Mouse (Mus musculus) activated CD4-positive, CD25-positive, alpha-beta regulatory T cell, adult 4 months (primary cell): ENCODE results near the gene Chd5. TPM values are rescaled to one million over a fixed set of nuclear protein-coding genes. Genes with fewer than 3 reads are reported as not detected.

Experiments
- ATAC-seq: one replicate; pipeline ENCODE4 v1.8.0; 2017
- polyA plus RNA-seq, 2 experiments: library from polyadenylated mRNA; unstranded; fragments of 100-300 nt; shearing (Covaris generic); gene quantifications; one replicate each; pipeline ENCODE4 v1.2.1; 2017

Chd5 gene
- polyA plus RNA-seq: under 1 TPM in 1 of 2 experiments, not detected in 1; 0.19 TPM

GRCm38 (mm10) chr4:152338419-152339292, at the start of gene Chd5:
TSS of gene Chd5 (plus strand) at chr4:152338651.
- ATAC-seq: no peak

GRCm38 (mm10) chr4:152290385-152290784, 48.1 kb upstream of the Chd5 start:
- no peak for ATAC-seq

GRCm38 (mm10) chr4:152290991-152291390, 47.5 kb upstream of the Chd5 start:
- ATAC-seq: no peak

DNA sequence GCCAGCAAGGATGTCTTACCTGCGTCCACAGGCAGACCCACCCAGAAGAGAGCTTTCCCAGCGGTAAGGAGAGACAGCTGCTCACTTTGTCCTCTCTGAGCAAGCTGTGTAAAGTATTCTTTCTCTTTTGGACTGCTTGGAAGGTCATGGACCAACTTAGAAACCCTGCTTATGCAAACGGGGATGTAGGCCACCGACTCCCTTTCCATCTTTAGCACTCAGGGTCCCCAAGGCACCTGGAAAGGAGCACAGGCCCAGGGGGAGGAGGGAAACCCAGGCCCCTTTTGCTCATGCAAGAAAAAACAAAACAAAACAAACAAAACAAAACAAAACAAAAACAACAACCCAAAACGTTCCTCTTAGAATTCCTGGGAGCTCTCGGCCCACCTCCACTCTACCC, 46.9 kb upstream of the Chd5 start, which contains the start of gene Hes3:
Gene Hes3, minus strand, starts transcription at position 101 of the 400 bp plus-strand sequence.
- ATAC-seq: no peak

DNA sequence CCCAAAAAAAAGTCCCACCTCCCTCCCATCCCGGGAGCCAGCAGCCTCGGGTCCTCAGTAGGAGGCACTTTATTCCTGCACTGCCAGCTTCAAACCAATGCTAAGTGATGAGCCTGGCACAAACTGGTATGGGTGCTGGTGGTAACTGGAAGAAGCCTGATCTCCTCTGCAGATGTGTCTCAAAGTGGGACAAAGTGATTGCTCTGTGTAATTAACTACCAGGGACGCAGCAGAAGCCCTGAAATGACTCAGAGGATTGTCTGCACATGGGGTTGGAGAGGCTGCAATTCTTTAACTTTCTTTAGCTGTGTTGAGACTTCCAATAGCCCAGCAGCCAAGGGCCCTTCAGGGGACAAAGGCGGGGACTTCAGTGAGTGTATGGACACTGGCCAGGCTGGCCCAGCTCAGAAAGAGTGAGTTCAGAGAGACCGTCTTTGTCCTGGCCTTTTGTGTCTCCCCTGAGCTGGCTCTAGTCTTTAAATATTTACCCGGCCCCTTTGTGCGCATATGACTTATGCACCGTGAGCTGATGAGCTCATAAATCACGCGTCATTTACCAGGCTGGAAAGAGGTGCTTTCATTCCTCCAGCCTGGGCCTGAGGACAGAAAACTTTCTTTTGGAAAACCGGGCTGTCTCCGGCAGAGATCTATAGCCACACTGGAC, 46.2 kb upstream of the Chd5 start:
- ATAC-seq: no peak

DNA sequence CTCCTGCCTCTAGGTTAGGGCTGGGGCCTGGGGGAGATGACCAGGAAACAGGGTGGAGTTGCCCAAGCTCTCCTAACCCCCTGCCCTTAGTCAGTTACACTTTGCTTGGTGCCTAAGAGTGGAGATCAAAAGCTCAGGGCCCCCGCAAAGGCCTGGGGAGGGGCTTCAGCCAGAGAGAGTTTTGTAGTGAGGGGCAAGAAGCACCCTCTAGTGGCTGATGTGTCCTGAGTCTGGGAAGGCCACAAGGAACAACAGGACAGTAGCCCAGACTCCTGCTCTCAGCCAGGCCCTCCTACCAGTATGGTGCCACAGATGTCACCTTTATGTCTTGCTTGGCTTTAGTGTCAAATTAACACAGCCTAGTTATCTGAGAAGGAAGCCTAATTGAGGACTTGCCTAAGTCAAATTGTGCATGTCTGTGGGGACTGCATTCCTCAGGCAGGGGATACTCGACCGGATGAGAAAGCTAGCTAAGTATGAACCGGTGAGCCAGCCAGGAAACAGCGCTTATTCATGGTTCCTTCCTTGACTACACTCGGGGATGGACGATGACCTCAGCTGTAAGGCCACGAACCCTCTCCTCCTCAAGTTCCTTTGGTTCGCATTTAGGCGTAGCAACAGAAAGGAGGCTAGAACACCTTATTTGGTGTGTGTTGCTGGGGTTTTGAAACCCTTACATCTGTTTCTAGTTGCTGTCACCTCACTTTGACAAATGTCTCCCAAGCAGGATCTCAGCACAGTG, 44.1 kb upstream of the Chd5 start:
- ATAC-seq: no peak

- peak; percentile 25 for ATAC-seq
Measured at GRCm38 (mm10) chr4:152295916-152296315, 42.5 kb upstream of the Chd5 start.

DNA sequence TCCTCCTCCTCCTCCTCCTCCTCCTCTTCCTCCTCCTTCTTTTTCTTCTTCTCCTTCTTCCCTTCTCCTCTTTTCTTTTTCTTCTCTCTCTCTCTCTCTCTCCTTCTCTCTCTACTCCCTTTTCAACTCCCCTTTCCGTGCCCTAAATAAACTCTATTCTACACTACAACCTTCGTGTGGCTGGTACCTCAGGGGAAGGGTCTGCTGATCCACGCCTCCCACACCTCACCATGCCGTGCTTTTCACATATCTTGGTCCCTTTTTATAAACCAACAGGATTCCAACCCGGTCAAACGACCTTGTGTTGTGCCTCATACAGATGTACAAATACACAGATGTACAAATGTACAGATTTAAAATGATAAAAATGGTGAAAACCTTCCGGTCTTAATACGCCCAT, 42.1 kb upstream of the Chd5 start:
- ATAC-seq: no peak

DNA sequence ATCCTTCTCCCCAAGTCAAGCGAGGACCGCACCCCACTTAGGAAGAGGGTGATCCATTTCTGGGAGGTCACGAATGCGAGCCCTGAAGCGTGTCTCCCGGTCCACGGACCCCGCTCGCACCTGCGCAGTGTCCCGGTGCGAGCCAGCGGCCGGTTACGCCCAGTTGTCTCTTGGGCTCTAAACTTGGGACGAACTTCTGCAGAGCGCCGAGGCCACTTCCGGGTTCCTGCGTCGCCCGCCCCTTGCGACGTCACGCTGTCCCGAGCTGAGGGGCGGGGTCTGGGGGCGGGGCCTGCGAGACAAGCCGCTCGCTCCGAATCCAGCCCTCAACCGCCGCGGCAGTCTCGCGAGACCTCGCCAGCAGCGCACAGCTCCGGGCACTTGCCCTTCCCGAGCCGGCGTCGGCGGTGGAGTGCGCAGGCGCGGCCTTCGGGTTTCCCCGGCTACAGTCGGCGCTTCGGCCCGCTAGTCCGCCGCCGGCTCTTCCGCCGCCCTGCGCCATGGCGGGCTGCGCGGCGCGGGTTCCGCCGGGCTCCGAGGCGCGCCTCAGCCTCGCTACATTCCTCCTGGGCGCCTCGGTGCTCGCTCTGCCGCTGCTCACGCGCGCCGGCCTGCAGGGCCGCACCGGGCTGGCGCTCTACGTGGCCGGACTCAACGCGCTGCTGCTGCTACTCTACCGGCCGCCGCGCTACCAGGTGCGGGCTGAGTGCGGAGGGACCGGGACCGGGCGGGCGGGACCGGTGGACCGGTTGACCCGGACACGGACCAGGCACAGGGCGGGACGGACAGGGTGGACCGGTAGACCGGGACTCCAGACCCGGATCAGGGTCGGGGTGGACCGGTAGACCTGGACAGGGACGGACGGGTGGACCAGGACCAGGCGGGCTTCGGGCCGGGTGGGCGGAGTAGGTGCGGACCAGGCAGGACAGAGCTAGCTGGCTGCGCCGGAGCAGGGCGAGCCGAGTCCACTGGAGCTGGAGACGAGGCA, 41.3 kb upstream of the Chd5 start, which contains the start of gene Icmt:
Gene Icmt, plus strand, starts transcription at position 354 of the 988 bp plus-strand sequence.
- ATAC-seq: peak; percentile 85

- ATAC-seq: no peak
Measured at GRCm38 (mm10) chr4:152298836-152299235, 39.6 kb upstream of the Chd5 start.

GRCm38 (mm10) chr4:152300375-152300774, 38.1 kb upstream of the Chd5 start:
- ATAC-seq: no peak

- no peak for ATAC-seq
Measured at GRCm38 (mm10) chr4:152302012-152302411, 36.4 kb upstream of the Chd5 start.

- no peak for ATAC-seq
Measured at GRCm38 (mm10) chr4:152303172-152303571, 35.3 kb upstream of the Chd5 start.

DNA sequence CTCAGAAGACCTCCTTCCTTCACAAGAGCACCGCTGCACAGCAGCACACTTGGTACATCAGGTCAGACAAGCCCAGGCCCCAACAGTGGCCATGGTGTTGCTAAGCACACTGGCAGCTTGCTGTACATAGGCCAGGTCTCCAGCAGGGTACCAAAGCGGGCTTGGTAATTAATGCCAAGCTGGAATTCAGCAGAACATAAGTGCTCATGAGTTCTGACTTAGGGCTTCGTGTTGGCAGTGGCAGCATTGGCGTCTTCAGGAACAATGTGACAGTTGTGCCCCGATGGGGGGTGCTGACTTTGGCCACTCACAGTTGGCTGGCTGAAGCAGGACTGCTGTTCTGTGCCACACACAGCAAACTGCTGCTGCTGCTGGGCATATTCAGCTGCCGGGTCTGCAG, 33.8 kb upstream of the Chd5 start:
- no peak for ATAC-seq

DNA sequence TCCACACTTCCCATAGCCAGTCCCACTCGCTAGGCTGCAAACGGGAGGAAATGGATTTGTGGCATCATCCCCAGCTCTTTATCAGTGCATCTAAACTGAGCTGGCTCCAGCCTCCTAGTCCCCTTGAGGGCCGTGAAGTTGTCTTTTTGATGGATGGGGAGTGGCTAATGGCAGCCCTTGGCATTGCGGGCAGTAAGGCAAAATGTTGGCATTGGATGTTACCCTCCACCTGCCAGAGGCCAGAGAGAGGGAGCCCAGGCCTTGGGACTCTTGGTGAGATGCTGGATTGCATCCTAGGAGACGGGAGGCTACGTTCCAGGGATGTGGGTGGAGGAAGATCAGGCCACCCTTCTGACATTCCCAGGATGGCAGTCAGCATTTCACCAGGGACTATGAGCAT, 32.5 kb upstream of the Chd5 start:
- no peak for ATAC-seq

- no peak for ATAC-seq
Measured at GRCm38 (mm10) chr4:152307542-152307941, 30.9 kb upstream of the Chd5 start.

DNA sequence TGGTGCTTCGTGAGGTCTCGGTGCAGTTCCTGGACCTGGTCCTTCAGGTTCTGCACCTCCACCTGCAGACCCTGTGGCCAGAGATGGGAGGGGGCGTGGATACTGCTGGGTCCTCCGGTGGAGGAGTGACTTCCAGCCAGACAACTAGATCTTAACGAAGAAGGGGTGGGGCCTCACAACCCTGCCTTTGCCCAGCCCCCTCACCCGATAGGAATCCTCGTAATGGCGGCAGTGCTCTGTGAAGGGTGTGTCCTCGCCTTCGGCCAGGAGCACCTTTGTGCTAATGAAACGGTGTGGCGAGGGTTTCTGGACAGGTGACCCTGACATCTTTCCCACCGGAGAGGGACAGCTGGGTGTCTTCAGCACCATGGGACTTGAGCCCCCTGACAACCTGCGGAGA, 26.3 kb upstream of the Chd5 start:
- no peak for ATAC-seq

DNA sequence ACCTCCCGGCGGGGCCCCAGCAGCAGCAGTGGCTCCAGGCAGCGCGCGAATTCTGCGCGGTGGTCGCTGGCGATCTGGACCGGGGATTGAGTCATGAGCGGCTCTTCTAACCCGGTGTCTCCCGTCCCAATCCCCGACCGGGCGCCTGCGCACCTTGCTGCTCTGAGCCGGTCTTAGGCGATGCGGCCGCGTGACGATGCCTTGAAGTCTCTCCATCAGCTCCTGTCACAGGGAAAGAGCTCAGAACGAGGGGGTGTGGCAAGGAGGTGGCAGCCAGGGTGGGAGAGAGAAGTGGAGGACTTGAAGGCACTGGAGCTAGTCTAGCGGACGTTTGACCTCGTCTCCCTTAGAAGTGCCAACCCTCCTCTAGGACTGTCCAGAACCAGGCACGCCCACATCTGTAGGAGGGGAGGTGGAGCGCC, 25.2 kb upstream of the Chd5 start:
- no peak for ATAC-seq

GRCm38 (mm10) chr4:152313934-152314333, 24.5 kb upstream of the Chd5 start:
- no peak for ATAC-seq

DNA sequence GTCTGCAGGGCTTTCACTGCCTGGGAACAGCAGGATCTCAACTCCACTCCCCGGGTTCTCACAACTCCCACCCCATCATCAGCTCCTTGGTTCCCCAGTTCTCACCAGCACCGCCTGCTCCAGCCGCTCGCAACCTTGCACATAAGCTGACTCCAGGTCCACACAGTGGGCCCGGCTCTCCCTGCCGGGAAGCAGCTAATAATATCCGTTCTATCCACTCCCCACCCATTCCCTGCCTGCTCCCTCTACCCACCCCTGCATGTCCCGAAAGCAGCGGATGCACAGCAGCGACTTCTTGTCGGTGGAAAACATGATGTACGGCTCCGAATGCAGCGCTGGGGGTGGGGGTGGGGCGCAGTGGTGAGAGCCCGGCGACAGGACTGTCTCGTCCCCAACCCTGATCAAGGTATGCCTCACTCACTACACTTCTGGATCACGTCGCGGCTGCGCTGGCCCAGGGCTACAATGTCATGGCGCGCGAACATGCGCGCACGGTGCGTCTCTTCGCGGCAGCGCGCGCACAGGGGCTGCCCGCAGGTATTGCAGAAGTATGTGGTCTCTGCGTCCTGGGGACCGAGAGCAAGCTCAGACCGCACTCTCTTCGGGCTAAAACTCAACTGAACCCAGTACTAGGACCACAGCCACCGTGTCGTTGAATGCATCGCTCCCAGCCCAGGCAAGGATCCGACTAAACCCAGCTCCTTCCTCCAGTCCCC, 22.8 kb upstream of the Chd5 start:
- no peak for ATAC-seq

DNA sequence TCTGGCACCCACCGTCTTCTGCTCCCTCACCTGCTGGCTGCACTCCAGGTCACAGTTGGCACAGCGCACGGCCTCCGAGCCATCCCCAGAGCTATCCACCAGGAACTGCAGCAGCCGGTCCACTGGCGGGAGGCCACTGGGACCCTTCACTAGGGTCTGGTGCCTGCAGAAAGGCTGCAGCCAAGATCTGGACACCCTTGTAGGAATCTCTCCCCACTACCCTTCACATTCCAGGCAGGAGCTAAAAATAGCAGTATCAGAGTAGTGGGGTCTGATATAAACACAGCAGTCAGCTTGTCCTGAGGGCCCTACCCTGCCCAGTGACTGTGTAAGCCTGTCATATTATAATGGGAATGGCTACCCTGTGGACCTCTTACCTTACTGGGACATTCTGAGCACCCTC, 20.8 kb upstream of the Chd5 start:
- ATAC-seq: no peak
